Mouse (Mus musculus): ENCODE measurements around the gene Knl1. TPM values are rescaled to one million over a fixed set of nuclear protein-coding genes. Genes with fewer than 3 reads are reported as not detected.
A peak's percentile ranks its signal among the peaks of the same experiment; 100 is the strongest.
"Not testable (repeated sequence)": the region's sequence is repeated elsewhere in the genome, so short reads cannot be mapped to it uniquely, and the experiment has no call there.

The Knl1 gene
- 38.3 and 47.0 TPM in 2 replicates for polyA plus RNA-seq (2015; fragmentation: Nextera tagmentation; extraction: Ambion mirVana)

GRCm38 (mm10) chr2:119046649-119047611 is at the start of gene Knl1:
Gene Knl1 (plus strand): TSS chr2:119047119.
- ATAC-seq (ENCODE audit: low FRiP score, low TSS enrichment): peak; percentile 97
- WGBS: under 1% methylated on average over 70 of the region's 77 CpGs
- H3K4me2 ChIP-seq (replicated peaks; ENCODE audit: low read depth, low read length): peak within 1 kb of the TSS; percentile 63
- H3K27ac ChIP-seq (ENCODE audit: low read length): peak within 1 kb of the TSS; percentile 94
- H3K27me3 ChIP-seq (ENCODE audit: insufficient read depth, low read length): no peaks in the 10 kb centered on the region
- no peaks in the 10 kb centered on the region for H3K9me3 ChIP-seq (ENCODE audit: low read length)
- H3K4me1 ChIP-seq (ENCODE audit: insufficient read depth, low read length): peaks cover 10% of the 10 kb centered on the region
- H3K36me3 ChIP-seq (ENCODE audit: insufficient read depth, low read length): no peaks in the 10 kb centered on the region
- H3K4me3 ChIP-seq (ENCODE audit: low read length): peak within 1 kb of the TSS; percentile 91
- peak within 1 kb of the TSS; percentile 84 for H3K9ac ChIP-seq (replicated peaks; ENCODE audit: low read length)

GRCm38 (mm10) chr2:118998115-118998866 is 48.6 kb upstream of the Knl1 start:
- peaks cover 7% of the 10 kb centered on the region; the same call in 1 of the 2 replicates for H3K27me3 ChIP-seq (ENCODE audit: insufficient read depth, low read length)
- H3K36me3 ChIP-seq (ENCODE audit: insufficient read depth, low read length): no peaks in the 10 kb centered on the region
- no peak overlapping the region for H3K4me3 ChIP-seq (ENCODE audit: low read length)
- 47% methylated on average over 6 of the region's 6 CpGs for WGBS
- no peak for ATAC-seq (ENCODE audit: low FRiP score, low TSS enrichment)
- H3K4me2 ChIP-seq (replicated peaks; ENCODE audit: low read depth, low read length): no peak overlapping the region
- no peaks in the 10 kb centered on the region for H3K4me1 ChIP-seq (ENCODE audit: insufficient read depth, low read length)
- H3K27ac ChIP-seq (ENCODE audit: low read length): no peak overlapping the region
- no peaks in the 10 kb centered on the region for H3K9me3 ChIP-seq (ENCODE audit: low read length)
- no peak overlapping the region for H3K9ac ChIP-seq (replicated peaks; ENCODE audit: low read length)

GRCm38 (mm10) chr2:118999025-118999639 is 47.8 kb upstream of the Knl1 start:
- Histone ChIP-seq H3K27me3 (ENCODE audit: insufficient read depth, low read length) (peaks cover 7% of the 10 kb centered on the region; the same call in 1 of the 2 replicates), H3K4me1 (ENCODE audit: insufficient read depth, low read length) (no peaks in the 10 kb centered on the region), H3K9me3 (ENCODE audit: low read length) (no peaks in the 10 kb centered on the region), H3K9ac (replicated peaks; ENCODE audit: low read length) (no peak overlapping the region), H3K27ac (ENCODE audit: low read length) (no peak overlapping the region), H3K4me3 (ENCODE audit: low read length) (no peak overlapping the region), H3K4me2 (replicated peaks; ENCODE audit: low read depth, low read length) (no peak overlapping the region), H3K36me3 (ENCODE audit: insufficient read depth, low read length) (no peaks in the 10 kb centered on the region)
- no peak for ATAC-seq (ENCODE audit: low FRiP score, low TSS enrichment)
- 75% methylated on average over 3 of the region's 3 CpGs for WGBS

DNA sequence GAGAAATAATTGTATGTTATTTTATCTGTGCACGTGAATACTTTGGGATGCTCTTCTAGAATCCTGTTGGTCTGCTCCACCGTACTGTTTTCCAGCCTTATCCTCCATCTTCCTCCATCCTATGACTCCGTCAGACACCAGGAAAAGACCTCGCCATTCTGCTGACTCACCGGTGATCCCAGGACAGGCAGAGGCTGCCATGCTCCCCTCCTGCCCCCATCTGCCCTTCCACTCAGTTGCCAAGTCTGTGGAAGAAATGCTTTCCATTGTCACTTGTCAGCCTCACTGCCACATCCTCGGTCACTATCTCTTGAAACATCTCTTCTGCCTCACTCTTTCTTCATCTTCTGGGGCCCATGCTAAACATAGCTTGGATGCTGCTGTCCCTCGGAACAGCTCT is 40.0 kb upstream of the Knl1 start:
- H3K4me1 ChIP-seq (ENCODE audit: insufficient read depth, low read length): no peaks in the 10 kb centered on the region
- no peaks in the 10 kb centered on the region for H3K27me3 ChIP-seq (ENCODE audit: insufficient read depth, low read length)
- no peaks in the 10 kb centered on the region for H3K9me3 ChIP-seq (ENCODE audit: low read length)
- no peak overlapping the region for H3K4me2 ChIP-seq (replicated peaks; ENCODE audit: low read depth, low read length)
- no peak overlapping the region for H3K4me3 ChIP-seq (ENCODE audit: low read length)
- no peak for ATAC-seq (ENCODE audit: low FRiP score, low TSS enrichment)
- H3K27ac ChIP-seq (ENCODE audit: low read length): no peak overlapping the region
- H3K36me3 ChIP-seq (ENCODE audit: insufficient read depth, low read length): no peaks in the 10 kb centered on the region
- WGBS: 79% methylated on average over 7 of the region's 7 CpGs
- H3K9ac ChIP-seq (replicated peaks; ENCODE audit: low read length): no peak overlapping the region

DNA sequence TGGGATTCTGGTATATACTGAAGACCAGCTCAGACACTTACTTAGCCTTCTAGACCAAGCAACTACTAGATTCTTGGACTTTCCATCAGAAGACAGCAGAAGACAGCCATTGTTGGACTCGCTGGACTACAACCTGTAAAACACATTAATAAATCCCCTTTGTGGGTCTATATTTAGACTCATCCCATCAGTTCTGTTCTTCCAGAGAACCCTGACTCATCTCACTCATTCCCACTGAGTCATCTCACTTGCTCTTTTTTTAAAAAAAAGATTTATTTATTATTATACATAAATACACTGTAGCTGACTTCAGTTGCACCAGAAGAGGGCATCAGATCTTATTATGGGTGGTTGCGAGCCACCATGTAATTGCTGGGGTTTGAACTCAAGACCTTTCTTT is 37.5 kb upstream of the Knl1 start:
- Histone ChIP-seq H3K27ac (ENCODE audit: low read length) (no peak overlapping the region), H3K4me1 (ENCODE audit: insufficient read depth, low read length) (no peaks in the 10 kb centered on the region), H3K27me3 (ENCODE audit: insufficient read depth, low read length) (no peaks in the 10 kb centered on the region), H3K36me3 (ENCODE audit: insufficient read depth, low read length) (no peaks in the 10 kb centered on the region), H3K4me2 (replicated peaks; ENCODE audit: low read depth, low read length) (no peak overlapping the region), H3K9ac (replicated peaks; ENCODE audit: low read length) (no peak overlapping the region), H3K9me3 (ENCODE audit: low read length) (no peaks in the 10 kb centered on the region), H3K4me3 (ENCODE audit: low read length) (no peak overlapping the region)
- WGBS: 99% methylated on average over 2 of the region's 2 CpGs
- ATAC-seq (ENCODE audit: low FRiP score, low TSS enrichment): no peak

- Histone ChIP-seq H3K4me3 (ENCODE audit: low read length) (no peak overlapping the region), H3K4me1 (ENCODE audit: insufficient read depth, low read length) (peaks cover 16% of the 10 kb centered on the region), H3K36me3 (ENCODE audit: insufficient read depth, low read length) (peaks cover 9% of the 10 kb centered on the region), H3K27ac (ENCODE audit: low read length) (no peak overlapping the region), H3K27me3 (ENCODE audit: insufficient read depth, low read length) (no peaks in the 10 kb centered on the region), H3K9ac (replicated peaks; ENCODE audit: low read length) (no peak overlapping the region), H3K4me2 (replicated peaks; ENCODE audit: low read depth, low read length) (no peak overlapping the region), H3K9me3 (ENCODE audit: low read length) (peaks cover 3% of the 10 kb centered on the region; the same call in 1 of the 2 replicates)
- 62% methylated on average over 7 of the region's 7 CpGs for WGBS
- no peak for ATAC-seq (ENCODE audit: low FRiP score, low TSS enrichment)
Measured at GRCm38 (mm10) chr2:119014989-119015388, 31.9 kb upstream of the Knl1 start.

GRCm38 (mm10) chr2:119015604-119016180 is 31.2 kb upstream of the Knl1 start:
- H3K9me3 ChIP-seq (ENCODE audit: low read length): peaks cover 3% of the 10 kb centered on the region; the same call in 1 of the 2 replicates
- H3K27ac ChIP-seq (ENCODE audit: low read length): no peak overlapping the region
- peaks cover 16% of the 10 kb centered on the region for H3K4me1 ChIP-seq (ENCODE audit: insufficient read depth, low read length)
- H3K4me3 ChIP-seq (ENCODE audit: low read length): no peak overlapping the region
- no peaks in the 10 kb centered on the region for H3K27me3 ChIP-seq (ENCODE audit: insufficient read depth, low read length)
- WGBS: 28% methylated on average over 12 of the region's 12 CpGs
- H3K9ac ChIP-seq (replicated peaks; ENCODE audit: low read length): no peak overlapping the region
- ATAC-seq (ENCODE audit: low FRiP score, low TSS enrichment): no peak
- 0 out of 2 replicates have a peak overlapping the region, but pooled peaks have one; percentile 1 for H3K4me2 ChIP-seq (replicated peaks; ENCODE audit: low read depth, low read length)
- peaks cover 12% of the 10 kb centered on the region for H3K36me3 ChIP-seq (ENCODE audit: insufficient read depth, low read length)

- H3K4me3 ChIP-seq (ENCODE audit: low read length); H3K27ac ChIP-seq (ENCODE audit: low read length); H3K9me3 ChIP-seq (ENCODE audit: low read length); H3K27me3 ChIP-seq (ENCODE audit: insufficient read depth, low read length); H3K4me2 ChIP-seq (replicated peaks; ENCODE audit: low read depth, low read length); H3K9ac ChIP-seq (replicated peaks; ENCODE audit: low read length); ATAC-seq (ENCODE audit: low FRiP score, low TSS enrichment): not testable (repeated sequence)
- Histone ChIP-seq H3K36me3 (ENCODE audit: insufficient read depth, low read length) (peaks cover 18% of the 10 kb centered on the region), H3K4me1 (ENCODE audit: insufficient read depth, low read length) (peaks cover 16% of the 10 kb centered on the region)
- WGBS: 73% methylated on average over 4 of the region's 4 CpGs
Measured at GRCm38 (mm10) chr2:119016312-119016711, 30.6 kb upstream of the Knl1 start.

DNA sequence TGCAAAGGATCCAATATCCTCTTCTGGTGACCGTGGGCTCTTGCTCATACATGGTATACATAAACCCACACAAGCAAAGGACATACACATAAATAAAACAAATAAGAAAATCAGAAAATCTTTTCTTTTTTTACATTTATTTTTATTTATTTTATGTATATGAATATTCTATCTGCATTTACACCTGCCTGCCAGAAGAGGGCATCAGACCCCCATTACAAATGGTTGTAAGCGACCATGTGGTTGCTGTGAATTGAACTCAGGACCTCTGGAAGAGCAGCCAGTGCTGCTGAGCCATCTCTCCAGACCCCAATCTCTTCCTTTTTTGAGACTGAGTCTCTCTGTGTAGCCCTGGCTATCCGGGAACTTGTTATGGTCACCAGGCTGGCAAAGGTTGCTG is 29.3 kb upstream of the Knl1 start:
- Histone ChIP-seq H3K27me3 (ENCODE audit: insufficient read depth, low read length) (no peaks in the 10 kb centered on the region), H3K4me2 (replicated peaks; ENCODE audit: low read depth, low read length) (no peak overlapping the region), H3K4me3 (ENCODE audit: low read length) (no peak overlapping the region), H3K27ac (ENCODE audit: low read length) (no peak overlapping the region), H3K9ac (replicated peaks; ENCODE audit: low read length) (no peak overlapping the region), H3K9me3 (ENCODE audit: low read length) (peaks cover 3% of the 10 kb centered on the region), H3K4me1 (ENCODE audit: insufficient read depth, low read length) (peaks cover 16% of the 10 kb centered on the region), H3K36me3 (ENCODE audit: insufficient read depth, low read length) (peaks cover 29% of the 10 kb centered on the region)
- WGBS: 96% methylated on average over 3 of the region's 3 CpGs
- no peak for ATAC-seq (ENCODE audit: low FRiP score, low TSS enrichment)
